In the genomic region with DNA sequence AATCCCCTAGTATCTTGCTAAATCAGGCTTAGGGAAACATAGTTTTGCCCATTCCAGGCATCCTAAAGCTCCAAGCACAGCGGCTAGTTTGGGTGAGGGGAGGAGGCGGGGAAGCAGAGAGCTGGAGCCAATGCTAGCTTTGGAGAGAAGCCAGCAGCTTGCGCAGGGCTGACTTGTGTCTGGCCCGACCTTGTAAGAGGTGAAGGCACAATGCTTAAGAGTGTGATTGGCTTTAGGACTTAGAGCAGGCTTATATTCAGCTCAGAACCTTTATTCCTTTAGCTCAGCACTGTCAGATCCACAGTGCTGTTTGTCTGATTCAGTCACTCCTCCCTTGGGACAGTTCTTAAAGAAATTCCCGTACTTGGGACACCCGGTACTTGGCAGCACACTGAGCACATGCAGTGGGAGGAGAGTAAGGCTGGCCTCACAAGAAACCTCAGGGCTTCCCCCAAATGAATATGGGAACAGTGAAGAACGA, we compare ENCODE assay signal across 7 mouse cellular contexts. TPM values are rescaled to one million over a fixed set of nuclear protein-coding genes. Genes with fewer than 3 reads are reported as not detected.
DNase-seq lines count a peak whose midpoint lies in the region; ATAC-seq and TF ChIP-seq lines count a peak whose summit lies in the region.

No protein-coding gene starts in this region.

- H3K4me2 ChIP-seq in lung, embryonic 15.5 days = peak overlapping the region; percentile 67

- peak overlapping the region; percentile 35 for H3K4me3 ChIP-seq in lung, embryonic 15.5 days
- peak overlapping the region; percentile 27 for H3K4me3 ChIP-seq in small intestine, adult 2 months (ENCODE audit: low read depth, low read length)

- WGBS in lung, embryonic 15.5 days = 2% methylated on average over 7 of the region's 7 CpGs
- WGBS in small intestine, adult 2 months = 4% methylated on average over 7 of the region's 7 CpGs

- TF ChIP-seq POLR2A in small intestine, adult 2 months (IDR thresholded peaks at IDR 0.05; ENCODE audit: low read depth, low read length) = no peak

- peaks cover 23% of the 10 kb centered on the region for H3K4me1 ChIP-seq in lung, embryonic 15.5 days
- H3K4me1 ChIP-seq in small intestine, adult 2 months (ENCODE audit: control insufficient read depth, insufficient read depth, insufficient read length, low read length) = no peaks in the 10 kb centered on the region

- H3K9me3 ChIP-seq in lung, embryonic 15.5 days = no peaks in the 10 kb centered on the region

- no peaks in the 10 kb centered on the region for H3K27me3 ChIP-seq in lung, embryonic 15.5 days
- H3K27me3 ChIP-seq in small intestine, adult 2 months (ENCODE audit: control insufficient read depth, insufficient read depth, low read length) = no peaks in the 10 kb centered on the region

- peak; percentile 74 for ATAC-seq in lung, embryonic 15.5 days (ENCODE audit: borderline replicate concordance, extremely low read depth, low FRiP score, low TSS enrichment)

- DNase-seq in adrenal gland, adult 8-10 months = peak; percentile 85
- peak; percentile 84 for DNase-seq in cerebellum, adult 9-10 months
- peak; percentile 36 for DNase-seq in gastrocnemius, postnatal 10 days
- DNase-seq in kidney, adult 18-20 months = peak; percentile 79
- no peak for DNase-seq in right cerebral cortex, postnatal 4 days

- peak overlapping the region; percentile 19; the same call in 1 of the 2 replicates for H3K9ac ChIP-seq in lung, embryonic 15.5 days

- no peak for TF ChIP-seq CTCF in small intestine, adult 2 months (IDR thresholded peaks at IDR 0.05; ENCODE audit: extremely low read depth, insufficient read length, insufficient replicate concordance, low read depth, low read length)

- H3K27ac ChIP-seq in lung, embryonic 15.5 days = peak overlapping the region; percentile 93
- H3K27ac ChIP-seq in small intestine, adult 2 months (ENCODE audit: insufficient read depth, low read depth, low read length) = peak overlapping the region; percentile 62

- no peaks in the 10 kb centered on the region for H3K36me3 ChIP-seq in lung, embryonic 15.5 days
- no peaks in the 10 kb centered on the region for H3K36me3 ChIP-seq in small intestine, adult 2 months (ENCODE audit: control insufficient read depth, insufficient read depth, low read length)

RNA-seq across cellular contexts. Expression of a gene that starts 36.3 kb away (rescaled TPM):
- 10 to 100 TPM; 40.4 to 55.7 (median 47.1) TPM for total RNA-seq in adrenal gland, adult 8-10 months (2022)
- 10 to 100 TPM; 28.7 to 34.4 TPM for total RNA-seq in gastrocnemius, postnatal 10 days (2021)
- 63.6 and 64.8 TPM in 2 replicates for polyA plus RNA-seq in lung, embryonic 15.5 days (2015; fragmentation: Nextera tagmentation; extraction: Ambion mirVana)
- 2.9 and 3.5 TPM in 2 replicates for polyA plus RNA-seq in small intestine, adult 2 months (2012; rRNA removed)
